Mouse (Mus musculus): ENCODE data around the gene Tspo. TPM values are rescaled to one million over a fixed set of nuclear protein-coding genes. Genes with fewer than 3 reads are reported as not detected.

The Tspo gene
- total and polyA plus RNA-seq, 3 experiments: 20.8 to 70.3 (median 42.4) TPM

GRCm38 (mm10) chr15:83570641-83571040 is 7.2 kb downstream of the Tspo start:
- no peak overlapping the region for H3K27ac ChIP-seq (ENCODE audit: insufficient read depth, low read depth)
- in situ Hi-C loops (cut with MboI; ENCODE audit: low pct_ligation_motif_present, low pct_unique_long_range_greater_than_20kb, low sequenced_read_pairs) (no loop called here), dilution Hi-C loops (cut with MboI; ENCODE audit: extremely low pct_ligation_motif_present, extremely low pct_unique_long_range_greater_than_20kb, low sequenced_read_pairs) (no loop called here)
- no peak overlapping the region for H3K4me2 ChIP-seq (ENCODE audit: insufficient read depth, low read depth, poor library complexity, severe bottlenecking)
- no peaks in the 10 kb centered on the region for H3K27me3 ChIP-seq (replicated peaks)
- peaks cover 0 to 17% of the 10 kb centered on the region in 2 experiments; a peak in 1 of 4 replicates for H3K4me1 ChIP-seq (ENCODE audit: control insufficient read depth in 1 of 2, insufficient read depth in 2 of 2)
- H3K9ac ChIP-seq (ENCODE audit: insufficient read depth, low read depth): no peak overlapping the region
- H3K79me2 ChIP-seq (replicated peaks; ENCODE audit: control insufficient read depth, extremely low read depth, insufficient read depth, poor library complexity, severe bottlenecking): no peaks in the 10 kb centered on the region
- TF ChIP-seq MAX (IDR thresholded peaks at IDR 0.05; ENCODE audit: low read length): no peak
- TF ChIP-seq SIN3A (IDR thresholded peaks at IDR 0.05; ENCODE audit: low read length): no peak
- TF ChIP-seq CTCF (conservative IDR thresholded peaks at IDR 0.05 in 1 of 2, IDR thresholded peaks at IDR 0.05 in 1 of 2; ENCODE audit: low read depth in 2 of 2, low read length in 2 of 2): peak; percentile 15 to 67; a peak in 2 of 4 replicates
- TF ChIP-seq NRF1 (IDR thresholded peaks at IDR 0.05; ENCODE audit: low read depth, low read length): no peak
- no peak for TF ChIP-seq MEF2A (IDR thresholded peaks at IDR 0.05; ENCODE audit: borderline replicate concordance, low read depth, low read length)
- peak; percentile 58 for TF ChIP-seq SMC3 (IDR thresholded peaks at IDR 0.05; ENCODE audit: low read depth, low read length)
- no peak for TF ChIP-seq USF1 (IDR thresholded peaks at IDR 0.05; ENCODE audit: low read depth, low read length)
- TF ChIP-seq EP300 (IDR thresholded peaks at IDR 0.05; ENCODE audit: low read length): no peak
- TF ChIP-seq ZNF384 (IDR thresholded peaks at IDR 0.05; ENCODE audit: low read depth, low read length): no peak
- no peak for TF ChIP-seq KAT2A (IDR thresholded peaks at IDR 0.05; ENCODE audit: insufficient replicate concordance, low read length)
- peak; percentile 36 for TF ChIP-seq RAD21 (IDR thresholded peaks at IDR 0.05; ENCODE audit: low read depth, low read length)
- TF ChIP-seq NELFE (IDR thresholded peaks at IDR 0.05; ENCODE audit: low read depth, low read length): no peak
- TF ChIP-seq ZMIZ1 (IDR thresholded peaks at IDR 0.05; ENCODE audit: low read depth, low read length): no peak
- H3K9me3 ChIP-seq (replicated peaks; ENCODE audit: low read length): no peaks in the 10 kb centered on the region
- peaks cover 23 to 39% of the 10 kb centered on the region in 2 experiments for H3K36me3 ChIP-seq (replicated peaks in 1 of 2; ENCODE audit: control insufficient read depth in 1 of 2, insufficient read depth in 1 of 2, low read length in 1 of 2)
- no peak overlapping the region for H3K4me3 ChIP-seq (replicated peaks in 1 of 3; ENCODE audit: low read depth in 2 of 3, low read length in 2 of 3, poor library complexity in 1 of 3)
- DNase-seq (ENCODE audit: extremely low read depth): peak; percentile 44

DNA sequence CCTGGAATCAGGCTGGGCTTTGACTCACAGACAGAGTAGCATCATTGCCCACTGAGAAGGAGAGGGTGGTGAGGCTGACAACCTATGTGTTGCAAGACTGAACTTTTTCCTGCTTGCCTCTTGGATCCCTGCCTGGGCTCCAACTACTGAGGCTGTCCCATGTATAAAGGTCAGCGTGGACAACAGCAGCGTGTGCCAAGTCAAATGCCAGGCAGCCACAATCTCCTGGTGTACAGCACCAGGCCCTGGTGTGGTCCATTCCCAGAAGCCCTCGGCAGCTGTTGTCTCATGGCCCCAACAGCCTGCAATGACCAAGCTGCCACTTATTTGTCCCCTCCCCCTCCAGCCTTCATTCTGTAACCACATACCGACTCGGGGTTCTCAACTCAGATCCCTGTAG is 8.2 kb downstream of the Tspo start:
- peaks cover 33 to 49% of the 10 kb centered on the region in 2 experiments for H3K36me3 ChIP-seq (replicated peaks in 1 of 2; ENCODE audit: control insufficient read depth in 1 of 2, insufficient read depth in 1 of 2, low read length in 1 of 2)
- no peak for DNase-seq (ENCODE audit: extremely low read depth)
- peaks cover 0 to 17% of the 10 kb centered on the region in 2 experiments; a peak in 1 of 4 replicates for H3K4me1 ChIP-seq (ENCODE audit: control insufficient read depth in 1 of 2, insufficient read depth in 2 of 2)
- in situ Hi-C loops (cut with MboI; ENCODE audit: low pct_ligation_motif_present, low pct_unique_long_range_greater_than_20kb, low sequenced_read_pairs) (no loop called here), dilution Hi-C loops (cut with MboI; ENCODE audit: extremely low pct_ligation_motif_present, extremely low pct_unique_long_range_greater_than_20kb, low sequenced_read_pairs) (no loop called here)
- H3K9me3 ChIP-seq (replicated peaks; ENCODE audit: low read length): no peaks in the 10 kb centered on the region
- H3K27me3 ChIP-seq (replicated peaks): no peaks in the 10 kb centered on the region
- TF ChIP-seq ZKSCAN1 (IDR thresholded peaks at IDR 0.05; ENCODE audit: borderline replicate concordance, low read depth, low read length): no peak
- TF ChIP-seq UBTF (IDR thresholded peaks at IDR 0.05; ENCODE audit: low read depth, low read length): no peak
- no peak for TF ChIP-seq PAX5 (IDR thresholded peaks at IDR 0.05; ENCODE audit: low read length)
- TF ChIP-seq MXI1 (IDR thresholded peaks at IDR 0.05; ENCODE audit: low read depth, low read length): no peak
- TF ChIP-seq JUN (IDR thresholded peaks at IDR 0.05; ENCODE audit: insufficient read depth, low read depth, low read length): no peak
- TF ChIP-seq TCF12 (IDR thresholded peaks at IDR 0.05; ENCODE audit: low read depth, low read length): no peak
- no peak for TF ChIP-seq POLR2AphosphoS2 (IDR thresholded peaks at IDR 0.05; ENCODE audit: low read depth, low read length)
- no peak for TF ChIP-seq CHD2 (IDR thresholded peaks at IDR 0.05; ENCODE audit: low read length)
- TF ChIP-seq HCFC1 (IDR thresholded peaks at IDR 0.05; ENCODE audit: low read depth, low read length): no peak
- no peak for TF ChIP-seq CHD1 (IDR thresholded peaks at IDR 0.05; ENCODE audit: low read depth, low read length)
- TF ChIP-seq IRF4 (IDR thresholded peaks at IDR 0.05; ENCODE audit: low read depth, low read length): no peak
- TF ChIP-seq GABPA (IDR thresholded peaks at IDR 0.05; ENCODE audit: insufficient replicate concordance, low read depth, low read length): no peak
- TF ChIP-seq BHLHE40 (IDR thresholded peaks at IDR 0.05; ENCODE audit: low read depth, low read length): no peak
- TF ChIP-seq RAD21 (IDR thresholded peaks at IDR 0.05; ENCODE audit: low read depth, low read length): no peak
- no peak for TF ChIP-seq MAX (IDR thresholded peaks at IDR 0.05; ENCODE audit: low read length)
- no peak for TF ChIP-seq SIN3A (IDR thresholded peaks at IDR 0.05; ENCODE audit: low read length)
- TF ChIP-seq JUND (conservative IDR thresholded peaks at IDR 0.05; ENCODE audit: low read depth, low read length): no peak
- H3K9ac ChIP-seq (ENCODE audit: insufficient read depth, low read depth): no peak overlapping the region
- H3K4me2 ChIP-seq (ENCODE audit: insufficient read depth, low read depth, poor library complexity, severe bottlenecking): no peak overlapping the region
- H3K27ac ChIP-seq (ENCODE audit: insufficient read depth, low read depth): no peak overlapping the region
- no peaks in the 10 kb centered on the region for H3K79me2 ChIP-seq (replicated peaks; ENCODE audit: control insufficient read depth, extremely low read depth, insufficient read depth, poor library complexity, severe bottlenecking)
- H3K4me3 ChIP-seq (replicated peaks in 1 of 3; ENCODE audit: low read depth in 2 of 3, low read length in 2 of 3, poor library complexity in 1 of 3): no peak overlapping the region
